7 mouse cellular contexts compared by ENCODE assay signal in the genomic region with DNA sequence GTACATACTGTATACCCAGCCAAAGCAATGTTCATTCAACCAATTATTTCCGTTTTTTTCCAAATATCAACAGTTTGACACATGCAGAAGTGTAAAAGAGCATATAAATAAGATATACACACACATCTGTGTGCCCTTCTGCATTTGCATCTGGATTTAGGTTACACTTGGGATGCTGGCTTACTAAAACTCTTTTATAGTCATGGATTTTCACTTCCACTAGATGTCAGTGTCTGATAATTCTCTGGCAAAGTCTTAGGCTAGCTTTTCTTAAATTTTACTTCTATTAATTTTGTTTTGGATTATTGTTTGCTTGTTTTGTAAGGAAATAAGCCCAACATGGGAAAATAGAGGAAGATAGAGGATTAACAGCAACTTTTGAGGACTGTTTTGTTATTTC.
DNase-seq lines count a peak whose midpoint lies in the region; ATAC-seq and TF ChIP-seq lines count a peak whose summit lies in the region.
"Not testable (repeated sequence)": the region's sequence is repeated elsewhere in the genome, so short reads cannot be mapped to it uniquely, and the experiment has no call there.

No protein-coding gene starts in this region.

- not testable (repeated sequence) for H3K9ac ChIP-seq in forebrain, postnatal 0 days; kidney, postnatal 0 days (ENCODE audit: low read depth, low read length); midbrain, postnatal 0 days (replicated peaks; ENCODE audit: low read length, poor library complexity, severe bottlenecking); neural tube, embryonic 14.5 days (replicated peaks; ENCODE audit: low read depth, low read length)

- intact Hi-C loops in left cerebral cortex, adult 2 months (cut with DNase I): loop anchor here (1.0 to 2.0 kb wide), 2 partner anchors 117 to 1078 kb away; no protein-coding TSS in a partner anchor

- peak; percentile 28; the same call in 1 of the 2 replicates for TF ChIP-seq CTCF in forebrain, postnatal 0 days (IDR thresholded peaks at IDR 0.05; ENCODE audit: low read depth)
- 0 out of 2 replicates have a peak, but pooled peaks have one; percentile 11 for TF ChIP-seq CTCF in kidney, postnatal 0 days (IDR thresholded peaks at IDR 0.05; ENCODE audit: low read depth)
- peak; percentile 41 for TF ChIP-seq CTCF in layer of hippocampus, adult 2 months (conservative IDR thresholded peaks at IDR 0.05)
- TF ChIP-seq CTCF in left cerebral cortex, adult 2 months (IDR thresholded peaks at IDR 0.05): peak; percentile 4; the same call in 1 of the 2 replicates
- peak; percentile 27; the same call in 1 of the 2 replicates for TF ChIP-seq CTCF in midbrain, postnatal 0 days (IDR thresholded peaks at IDR 0.05)

- H3K36me3 ChIP-seq in forebrain, postnatal 0 days (ENCODE audit: insufficient read depth); kidney, postnatal 0 days (ENCODE audit: insufficient read depth, low read length); midbrain, postnatal 0 days (ENCODE audit: insufficient read depth, low read length); neural tube, embryonic 14.5 days (ENCODE audit: control insufficient read depth, insufficient read depth, low read length): not testable (repeated sequence)

- not testable (repeated sequence) for H3K9me3 ChIP-seq in forebrain, postnatal 0 days (ENCODE audit: low read length); kidney, postnatal 0 days (replicated peaks; ENCODE audit: low read length); midbrain, postnatal 0 days (ENCODE audit: low read length); neural tube, embryonic 14.5 days (ENCODE audit: control insufficient read depth, low read length)

- H3K4me3 ChIP-seq in forebrain, postnatal 0 days (ENCODE audit: low read depth, low read length); kidney, postnatal 0 days (replicated peaks; ENCODE audit: low read depth, low read length); layer of hippocampus, adult 2 months; left cerebral cortex, adult 2 months; midbrain, postnatal 0 days (ENCODE audit: low read depth, low read length); neural tube, embryonic 14.5 days (ENCODE audit: low read depth, low read length): not testable (repeated sequence)

- ATAC-seq in forebrain, postnatal 0 days; kidney, postnatal 0 days (replicated peaks; ENCODE audit: low FRiP score, low read depth); midbrain, postnatal 0 days (ENCODE audit: low FRiP score): not testable (repeated sequence)
- ATAC-seq in frontal cortex, adult (ENCODE audit: low TSS enrichment): peak; percentile 55; the same call in 1 of the 2 replicates
- peak; percentile 63; the same call in 1 of the 2 replicates for ATAC-seq in neural tube, embryonic 14.5 days (ENCODE audit: low read depth)

- not testable (repeated sequence) for H3K27me3 ChIP-seq in forebrain, postnatal 0 days (ENCODE audit: insufficient read depth, low read length); kidney, postnatal 0 days (ENCODE audit: insufficient read depth, low read length); midbrain, postnatal 0 days (ENCODE audit: insufficient read depth, low read length); neural tube, embryonic 14.5 days (ENCODE audit: control insufficient read depth, insufficient read depth, low read length)

- H3K4me1 ChIP-seq in forebrain, postnatal 0 days (ENCODE audit: insufficient read depth); kidney, postnatal 0 days (replicated peaks; ENCODE audit: insufficient read depth, low read length); midbrain, postnatal 0 days (ENCODE audit: insufficient read depth, low read length); neural tube, embryonic 14.5 days (ENCODE audit: control insufficient read depth, insufficient read depth, low read length): not testable (repeated sequence)

- not testable (repeated sequence) for H3K4me2 ChIP-seq in forebrain, postnatal 0 days (ENCODE audit: low read depth); kidney, postnatal 0 days (ENCODE audit: low read length); midbrain, postnatal 0 days (ENCODE audit: low read depth, low read length, poor library complexity, severe bottlenecking); neural tube, embryonic 14.5 days (ENCODE audit: low read depth, low read length)

- WGBS in forebrain, postnatal 0 days: 7% methylated on average over 1 of the region's 1 CpGs
- WGBS in kidney, postnatal 0 days: 6% methylated on average over 1 of the region's 1 CpGs
- 3% methylated on average over 1 of the region's 1 CpGs for WGBS in midbrain, postnatal 0 days
- 0% methylated on average over 1 of the region's 1 CpGs for WGBS in neural tube, embryonic 14.5 days

- not testable (repeated sequence) for DNase-seq in forebrain, postnatal 0 days; kidney, postnatal 0 days (ENCODE audit: low spot score); layer of hippocampus, adult 2 months (ENCODE audit: low spot score in 2 of 2); left cerebral cortex, adult 2 months (ENCODE audit: extremely low spot score in 1 of 2, low spot score in 2 of 2); midbrain, postnatal 0 days (ENCODE audit: low spot score)

- not testable (repeated sequence) for H3K27ac ChIP-seq in forebrain, postnatal 0 days (ENCODE audit: low read depth, low read length); kidney, postnatal 0 days; layer of hippocampus, adult 2 months; left cerebral cortex, adult 2 months; midbrain, postnatal 0 days (ENCODE audit: low read depth, low read length); neural tube, embryonic 14.5 days (ENCODE audit: low read depth, low read length)
